Mouse (Mus musculus) MEL (cell line): ENCODE measurements around the gene Gm37240. TPM values are rescaled to one million over a fixed set of nuclear protein-coding genes. Genes with fewer than 3 reads are reported as not detected.

Experiments used
- DNase-seq: peaks from one replicate; pipeline ENCODE4 v3.0.0; 2011; ENCODE audit warnings: low read depth, low spot score
- H3K27ac ChIP-seq: 2 replicates; pipeline ENCODE4 v1.5.1; 2012; ENCODE audit warnings: low read depth, mild to moderate bottlenecking, control low read depth, low read length, moderate library complexity; ENCODE audit not compliant: control insufficient read depth
- H3K27me3 ChIP-seq, 2 experiments: fragments of 150-350 bp in 1 of 2; sonication (generic) in 1 of 2; 2 replicates each; pipeline ENCODE4 v1.6.1; 2012; ENCODE audit warnings: low read length in 2 of 2, mild to moderate bottlenecking in 2 of 2, improper control_type of control experiment in 1 of 2, moderate library complexity in 1 of 2; ENCODE audit not compliant: insufficient read depth in 2 of 2, control insufficient read depth in 1 of 2
- H3K36me3 ChIP-seq, 2 experiments: 2 replicates each; pipeline ENCODE4 v1.6.1; 2012 to 2014; ENCODE audit warnings: low read length in 2 of 2, improper control_type of control experiment in 1 of 2, inconsistent platforms in 1 of 2, mild to moderate bottlenecking in 1 of 2; ENCODE audit not compliant: insufficient read depth in 2 of 2, control insufficient read depth in 1 of 2
- H3K4me1 ChIP-seq, 2 experiments: fragments of 150-350 bp in 1 of 2; sonication (generic) in 1 of 2; 2 replicates each; pipeline ENCODE4 v1.6.1; 2012; ENCODE audit warnings: low read length in 2 of 2, improper control_type of control experiment in 1 of 2, mild to moderate bottlenecking in 1 of 2; ENCODE audit not compliant: insufficient read depth in 2 of 2, control insufficient read depth in 1 of 2
- H3K4me3 ChIP-seq, 2 experiments: fragments of 150-350 bp in 1 of 2; sonication (generic) in 1 of 2; 2 replicates each; pipeline ENCODE4 v1.5.1; 2012; ENCODE audit warnings: low read depth in 2 of 2, low read length in 2 of 2, mild to moderate bottlenecking in 2 of 2, moderate library complexity in 2 of 2, control low read depth in 1 of 2, improper control_type of control experiment in 1 of 2; ENCODE audit not compliant: control insufficient read depth in 1 of 2, insufficient read depth in 1 of 2
- H3K79me2 ChIP-seq: 2 replicates; pipeline ENCODE4 v1.6.1; 2012; ENCODE audit warnings: mild to moderate bottlenecking, low read length, moderate library complexity; ENCODE audit not compliant: control insufficient read depth, poor library complexity, insufficient read depth
- H3K9ac ChIP-seq: 2 replicates; pipeline ENCODE4 v1.6.1; 2012; ENCODE audit warnings: low read depth, mild to moderate bottlenecking, control low read depth, low read length, moderate library complexity; ENCODE audit not compliant: control insufficient read depth, poor library complexity, severe bottlenecking
- H3K9me3 ChIP-seq: fragments of 150-350 bp; sonication (generic); replicated peaks from 2 replicates; pipeline ENCODE4 v1.6.1; 2012; ENCODE audit warnings: mild to moderate bottlenecking, low read length, improper control_type of control experiment, moderate library complexity; ENCODE audit not compliant: insufficient read depth
- BHLHE40 ChIP-seq: IDR thresholded peaks from 2 replicates; pipeline ENCODE4 v1.6.1; 2012; ENCODE audit warnings: low read depth, mild to moderate bottlenecking, inconsistent platforms, low read length, improper control_type of control experiment, borderline replicate concordance
- CHD1 ChIP-seq: IDR thresholded peaks from 2 replicates; pipeline ENCODE4 v1.6.1; 2012; ENCODE audit warnings: low read depth, mild to moderate bottlenecking, inconsistent platforms, low read length, improper control_type of control experiment
- CHD2 ChIP-seq: IDR thresholded peaks from 2 replicates; pipeline ENCODE4 v1.6.1; 2011; ENCODE audit warnings: low read length, improper control_type of control experiment
- E2F4 ChIP-seq: IDR thresholded peaks from 2 replicates; pipeline ENCODE4 v1.6.1; 2011; ENCODE audit warnings: low read depth, low read length, improper control_type of control experiment, borderline replicate concordance
- ELF1 ChIP-seq: IDR thresholded peaks from 2 replicates; pipeline ENCODE4 v1.6.1; 2014; ENCODE audit warnings: low read depth, mild to moderate bottlenecking, inconsistent platforms, low read length, improper control_type of control experiment, moderate library complexity
- GABPA ChIP-seq: IDR thresholded peaks from 2 replicates; pipeline ENCODE4 v1.6.1; 2012; ENCODE audit warnings: low read depth, mild to moderate bottlenecking, inconsistent platforms, low read length, improper control_type of control experiment, moderate library complexity
- MAX ChIP-seq: IDR thresholded peaks from 2 replicates; pipeline ENCODE4 v1.6.1; 2011; ENCODE audit warnings: low read length, improper control_type of control experiment
- NELFE ChIP-seq: IDR thresholded peaks from 2 replicates; pipeline ENCODE4 v1.6.1; 2011; ENCODE audit warnings: low read depth, low read length, improper control_type of control experiment
- NRF1 ChIP-seq: IDR thresholded peaks from 2 replicates; pipeline ENCODE4 v1.6.1; 2014; ENCODE audit warnings: low read depth, mild to moderate bottlenecking, inconsistent platforms, low read length, improper control_type of control experiment, moderate library complexity; ENCODE audit not compliant: poor library complexity, insufficient read depth, severe bottlenecking
- RCOR1 ChIP-seq: IDR thresholded peaks from 2 replicates; pipeline ENCODE4 v1.6.1; 2012; ENCODE audit warnings: low read depth, mild to moderate bottlenecking, inconsistent platforms, low read length, improper control_type of control experiment
- USF1 ChIP-seq: IDR thresholded peaks from 2 replicates; pipeline ENCODE4 v1.6.1; 2014; ENCODE audit warnings: low read depth, mild to moderate bottlenecking, inconsistent platforms, low read length, improper control_type of control experiment, moderate library complexity
- polyA plus RNA-seq, 2 experiments: library from polyadenylated mRNA; stranded (reverse) in 1 of 2; unstranded in 1 of 2; fragments of >175 nt in 1 of 2; fragments of >200 nt in 1 of 2; gene quantifications; 2 replicates each; pipeline versions ENCODE4 v1.2.1 to v1.2.4; 2012; ENCODE audit warnings: low replicate concordance in 2 of 2, low read depth in 1 of 2; ENCODE audit not compliant: insufficient read length in 2 of 2, insufficient read depth in 1 of 2, missing spikeins in 1 of 2
- total RNA-seq: library from RNA; depleted of rRNA; stranded (reverse); fragments of 300-350 nt; gene quantifications from 2 replicates; pipeline ENCODE4 v1.2.3, GENCODE M21; 2012

Gene Gm37240
- total and polyA plus RNA-seq, 3 experiments, result 0.04 TPM; not detected in 2

GRCm38 (mm10) chr3:85904371-85904770, 17.1 kb upstream of the Gm37240 start:
- no peak overlapping the region for H3K27ac ChIP-seq
- H3K4me1 ChIP-seq, result no peaks in the 10 kb centered on the region
- no peaks in the 10 kb centered on the region for H3K9me3 ChIP-seq
- H3K4me3 ChIP-seq, result no peak overlapping the region
- H3K27me3 ChIP-seq, result peaks cover 0 to 2% of the 10 kb centered on the region in 2 experiments; a peak in 1 of 4 replicates
- H3K36me3 ChIP-seq, result no peaks in the 10 kb centered on the region
- no peaks in the 10 kb centered on the region for H3K79me2 ChIP-seq
- DNase-seq, result no peak
- no peak overlapping the region for H3K9ac ChIP-seq
- TF ChIP-seq NRF1 (no peak), CHD2 (no peak), GABPA (no peak), E2F4 (no peak)
- TF ChIP-seq, all 39 proteins: peak for 0

- Histone ChIP-seq H3K27me3 (no peaks in the 10 kb centered on the region; a peak in 1 of 4 replicates), H3K27ac (no peak overlapping the region), H3K9ac (no peak overlapping the region), H3K36me3 (no peaks in the 10 kb centered on the region), H3K4me1 (no peaks in the 10 kb centered on the region), H3K79me2 (no peaks in the 10 kb centered on the region), H3K4me3 (no peak overlapping the region), H3K9me3 (no peaks in the 10 kb centered on the region)
- no peak for TF ChIP-seq MAX
- DNase-seq, result no peak
These were observed 7.7 kb upstream of the Gm37240 start for GRCm38 (mm10) chr3:85895020-85895419.

GRCm38 (mm10) chr3:85891571-85891970, 4.3 kb upstream of the Gm37240 start:
- no peak for DNase-seq
- TF ChIP-seq USF1 (no peak), BHLHE40 (no peak), MAX (no peak), RCOR1 (no peak), ELF1 (no peak), CHD1 (no peak), NELFE (no peak)
- H3K9ac ChIP-seq, result no peak overlapping the region
- no peaks in the 10 kb centered on the region for H3K79me2 ChIP-seq
- H3K27ac ChIP-seq, result no peak overlapping the region
- no peak overlapping the region for H3K4me3 ChIP-seq
- H3K27me3 ChIP-seq, result no peaks in the 10 kb centered on the region; a peak in 1 of 4 replicates
- no peaks in the 10 kb centered on the region for H3K4me1 ChIP-seq
- no peaks in the 10 kb centered on the region for H3K9me3 ChIP-seq
- no peaks in the 10 kb centered on the region for H3K36me3 ChIP-seq
